Mouse (Mus musculus) cerebellum, adult 2 months (tissue): Measurements from ENCODE around the gene Olfr1410.

ENCODE experiments used
- CTCF ChIP-seq: fragments of 200-500 bp; IDR thresholded peaks from 2 replicates; pipeline ENCODE4 v1.5.1; 2011; ENCODE audit warnings: low read depth, mild to moderate bottlenecking, control low read depth, low read length, moderate library complexity, borderline replicate concordance; ENCODE audit not compliant: insufficient read depth
- POLR2A ChIP-seq: fragments of 200-500 bp; IDR thresholded peaks from 2 replicates; pipeline ENCODE4 v1.6.1; 2011; ENCODE audit warnings: low read length, control low read depth, borderline replicate concordance; ENCODE audit not compliant: insufficient read depth

DNA sequence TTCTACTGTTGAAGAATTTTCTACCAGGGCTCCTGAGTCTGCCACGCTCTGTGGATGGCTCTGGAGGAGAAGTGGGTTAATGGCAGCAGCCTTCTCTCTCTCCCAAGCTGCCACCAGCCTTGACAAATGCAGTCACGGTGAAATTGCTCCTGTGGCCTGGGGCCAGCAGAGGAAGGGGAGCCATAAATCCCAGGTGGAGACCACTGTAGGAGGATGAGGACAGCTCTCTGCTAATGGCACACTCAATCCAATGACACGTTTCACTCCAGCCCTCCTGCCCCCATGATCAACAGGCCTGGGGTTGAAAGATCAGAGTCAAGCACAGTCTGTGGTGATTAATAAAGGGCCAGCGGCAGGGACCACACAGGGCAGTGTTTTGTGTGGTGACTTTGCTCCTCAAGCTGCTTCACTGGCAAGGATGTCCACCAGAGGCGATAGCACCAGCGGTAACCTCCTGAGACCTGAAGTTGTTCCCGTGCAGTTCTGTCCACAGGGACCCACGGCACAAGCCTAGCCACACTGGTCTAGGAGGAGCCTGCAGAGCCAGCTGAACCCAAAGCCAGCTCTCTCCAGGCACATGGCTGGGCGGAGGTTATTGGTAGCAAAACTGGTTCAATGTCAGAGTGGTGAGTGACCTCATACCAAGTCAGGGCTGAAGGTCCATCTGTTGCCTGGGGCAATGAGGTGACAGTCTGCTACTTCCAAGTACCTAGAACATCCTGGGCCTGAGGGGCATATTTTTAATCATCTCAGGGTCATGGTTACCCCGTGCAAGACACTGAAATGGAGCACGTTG lies 51.6 kb downstream of the Olfr1410 start:
- no peak for TF ChIP-seq CTCF
- TF ChIP-seq POLR2A, result no peak
